Mouse (Mus musculus) stomach, postnatal 0 days (tissue): ENCODE data around the gene Teddm2.

Experiments
- CTCF ChIP-seq: IDR thresholded peaks from 2 replicates; pipeline ENCODE4 v1.5.1; 2016; ENCODE audit warnings: antibody characterized with exemption, low read depth, mild to moderate bottlenecking, moderate library complexity
- EP300 ChIP-seq: optimal IDR thresholded peaks from 2 replicates; pipeline ENCODE3; 2016; ENCODE audit warnings: antibody characterized with exemption

GRCm38 (mm10) chr1:153830746-153831145 lies 69.3 kb downstream of the Teddm2 start:
- TF ChIP-seq CTCF (no peak), EP300 (no peak)
